Mouse (Mus musculus) embryo, embryonic 11 days (tissue): ENCODE measurements at regions not wholly inside any gene's neighbourhood (a gene's known extent, or its start where the extent isn't known, plus 50 kb on each side); places are given as distances from the start of the nearest gene placed in this dataset.

Source experiments
- DNase-seq: peaks from one replicate; pipeline ENCODE4 v3.0.0-alpha.2; 2015

GRCm38 (mm10) chr6:24262578-24262977, 94.7 kb upstream of the Slc13a1 start:
- DNase-seq = no peak

- DNase-seq = no peak
Observed at GRCm38 (mm10) chr6:24245591-24245990, 77.7 kb upstream of the Slc13a1 start.

GRCm38 (mm10) chr6:24238541-24238940, 70.6 kb upstream of the Slc13a1 start:
- no peak for DNase-seq

GRCm38 (mm10) chr6:24238054-24238453, 70.2 kb upstream of the Slc13a1 start:
- no peak for DNase-seq

- DNase-seq = no peak
Observed at GRCm38 (mm10) chr6:24233626-24234025, 65.7 kb upstream of the Slc13a1 start.

GRCm38 (mm10) chr6:24220589-24220988, 52.7 kb upstream of the Slc13a1 start:
- DNase-seq = no peak

- no peak for DNase-seq
Observed at GRCm38 (mm10) chr6:24219882-24220522, 52.1 kb upstream of the Slc13a1 start.
